Mouse (Mus musculus) E14TG2a.4 (cell line): Measurements from ENCODE around the gene Prdm11.

Source experiments
- CTCF ChIP-seq: conservative IDR thresholded peaks from 2 replicates; pipeline ENCODE4 v1.5.1; 2014; ENCODE audit warnings: low read length
- NANOG ChIP-seq: IDR thresholded peaks from 2 replicates; pipeline ENCODE4 v1.6.1; 2014; ENCODE audit warnings: borderline replicate concordance, low read length, mixed read lengths
- POU5F1 ChIP-seq: IDR thresholded peaks from 2 replicates; pipeline ENCODE4 v1.6.1; 2014; ENCODE audit warnings: low read length, borderline replicate concordance

DNA sequence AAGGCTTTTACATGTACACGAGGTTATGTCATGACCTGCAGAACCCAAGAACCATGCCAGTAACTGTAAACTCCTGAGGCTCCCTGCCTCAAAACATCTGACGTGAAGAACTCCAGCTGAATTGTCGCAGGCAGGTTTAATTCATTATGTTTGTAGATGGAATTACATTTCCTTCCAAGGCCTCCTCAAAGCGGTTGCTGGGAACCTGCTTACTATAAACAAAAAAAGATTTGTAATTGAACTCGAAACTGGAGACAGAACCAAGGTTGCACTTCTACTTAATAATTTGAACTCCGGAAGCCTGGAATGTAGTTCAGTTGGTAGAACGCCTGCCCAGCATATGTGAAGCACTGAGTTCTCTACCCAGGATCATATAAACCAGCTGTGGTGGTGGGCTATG, 42.0 kb upstream of the Prdm11 start:
- TF ChIP-seq CTCF (no peak), POU5F1 (no peak), NANOG (no peak)
